Mouse (Mus musculus) cerebellum, adult 2 months (tissue): ENCODE results near the gene Erp29.
A peak's percentile ranks its signal among the peaks of the same experiment; 100 is the strongest.

Source experiments
- CTCF ChIP-seq: fragments of 200-500 bp; IDR thresholded peaks from 2 replicates; pipeline ENCODE4 v1.5.1; 2011; ENCODE audit warnings: low read depth, mild to moderate bottlenecking, control low read depth, low read length, moderate library complexity, borderline replicate concordance; ENCODE audit not compliant: insufficient read depth
- POLR2A ChIP-seq: fragments of 200-500 bp; IDR thresholded peaks from 2 replicates; pipeline ENCODE4 v1.6.1; 2011; ENCODE audit warnings: low read length, control low read depth, borderline replicate concordance; ENCODE audit not compliant: insufficient read depth

- peak; percentile 32; the same call in 1 of the 2 replicates for TF ChIP-seq CTCF
- TF ChIP-seq POLR2A, result no peak
Observed at GRCm38 (mm10) chr5:121477680-121478079, 25.4 kb upstream of the Erp29 start.
